Mouse (Mus musculus) embryonic facial prominence, embryonic 11.5 days (tissue): Measurements from ENCODE around the gene Nynrin. TPM values are rescaled to one million over a fixed set of nuclear protein-coding genes. Genes with fewer than 3 reads are reported as not detected.

Experiments used
- ATAC-seq: fragments of 200-750 bp; cut with Nextera tagmentation; replicated peaks from 2 replicates; pipeline ENCODE4 v1.8.0; 2017; ENCODE audit warnings: low read depth; ENCODE audit not compliant: insufficient number of reproducible peaks, low FRiP score, low TSS enrichment
- DNase-seq: peaks from one replicate; pipeline ENCODE4 v3.0.0-alpha.2; 2015; ENCODE audit warnings: low spot score
- H3K27ac ChIP-seq: fragments of 300-500 bp; sonication (generic); replicated peaks from 2 replicates; pipeline ENCODE4 v1.5.1; 2014; ENCODE audit warnings: mild to moderate bottlenecking, low read depth, low read length, control low read depth
- H3K27me3 ChIP-seq: fragments of 300-500 bp; sonication (generic); 2 replicates; pipeline ENCODE4 v1.6.1; 2014; ENCODE audit warnings: mild to moderate bottlenecking, low read length, moderate library complexity, mixed read lengths; ENCODE audit not compliant: control insufficient read depth, insufficient read depth
- H3K36me3 ChIP-seq: fragments of 300-500 bp; sonication (generic); replicated peaks from 2 replicates; pipeline ENCODE4 v1.6.1; 2014; ENCODE audit warnings: low read depth, mild to moderate bottlenecking, low read length, moderate library complexity, mixed read lengths; ENCODE audit not compliant: control insufficient read depth, insufficient read depth
- H3K4me1 ChIP-seq: fragments of 300-500 bp; sonication (generic); 2 replicates; pipeline ENCODE4 v1.6.1; 2014; ENCODE audit warnings: low read length, mixed read lengths; ENCODE audit not compliant: control insufficient read depth, insufficient read depth
- H3K4me2 ChIP-seq: fragments of 300-500 bp; sonication (generic); 2 replicates; pipeline ENCODE4 v1.6.1; 2014; ENCODE audit warnings: low read depth, mild to moderate bottlenecking, control low read depth, low read length, moderate library complexity
- H3K4me3 ChIP-seq: fragments of 300-500 bp; sonication (generic); 2 replicates; pipeline ENCODE4 v1.5.1; 2014; ENCODE audit warnings: low read depth, low read length, control low read depth
- H3K9ac ChIP-seq: fragments of 300-500 bp; sonication (generic); replicated peaks from 2 replicates; pipeline ENCODE4 v1.6.1; 2014; ENCODE audit warnings: mild to moderate bottlenecking, control low read depth, low read length
- H3K9me3 ChIP-seq: fragments of 300-500 bp; sonication (generic); replicated peaks from 2 replicates; pipeline ENCODE4 v1.6.1; 2016; ENCODE audit warnings: mild to moderate bottlenecking, low read length, inconsistent platforms, mixed read lengths; ENCODE audit not compliant: control insufficient read depth
- WGBS: fragments of 180-500 bp; shearing (Covaris S2); extraction: QIAGEN DNeasy Blood & Tissue Kit; methylation state at CpG from one replicate; pipeline ENCODE4 v1.1.7; 2014; 5-methylcytosine and 5-hydroxymethylcytosine counted together
- polyA plus RNA-seq: library from polyadenylated mRNA; unstranded; fragments of >200 nt; fragmentation: Nextera tagmentation; extraction: Ambion mirVana; gene quantifications from 2 replicates; pipeline ENCODE4 v1.2.1, GENCODE M21; 2014

The Nynrin gene
- polyA plus RNA-seq, 1 experiment from 2014 or later, result 13.6 TPM

GRCm38 (mm10) chr14:55850885-55851284 lies 2.9 kb upstream of the Nynrin start:
- H3K9ac ChIP-seq, result no peak overlapping the region
- ATAC-seq (no peak), DNase-seq (no peak)
- H3K9me3 ChIP-seq, result no peaks in the 10 kb centered on the region
- no peak overlapping the region for H3K27ac ChIP-seq
- no peaks in the 10 kb centered on the region for H3K36me3 ChIP-seq
- WGBS, result 68% methylated on average over 6 of the region's 6 CpGs
- peaks cover 7% of the 10 kb centered on the region for H3K4me1 ChIP-seq
- no peaks in the 10 kb centered on the region for H3K27me3 ChIP-seq
- H3K4me3 ChIP-seq, result no peak overlapping the region
- H3K4me2 ChIP-seq, result no peak overlapping the region

- DNase-seq, result peak; percentile 83
- Histone ChIP-seq H3K9ac (peak overlapping the region; percentile 83), H3K27me3 (no peaks in the 10 kb centered on the region), H3K4me3 (peak overlapping the region; percentile 67), H3K4me2 (peak overlapping the region; percentile 79), H3K4me1 (peaks cover 11% of the 10 kb centered on the region), H3K36me3 (no peaks in the 10 kb centered on the region), H3K9me3 (no peaks in the 10 kb centered on the region), H3K27ac (peak overlapping the region; percentile 95)
- 2% methylated on average over 11 of the region's 11 CpGs for WGBS
- peak; percentile 83 for ATAC-seq
Observed at GRCm38 (mm10) chr14:55852646-55853551, 911 bp upstream of the Nynrin start.

- peak overlapping the region; percentile 67 for H3K4me3 ChIP-seq
- 0% methylated on average over 9 of the region's 9 CpGs for WGBS
- H3K4me2 ChIP-seq, result peak overlapping the region; percentile 79
- H3K9ac ChIP-seq, result peak overlapping the region; percentile 83
- no peaks in the 10 kb centered on the region for H3K27me3 ChIP-seq
- ATAC-seq (0 out of 2 replicates have a peak, but pooled peaks have one; percentile 10), DNase-seq (no peak)
- peak overlapping the region; percentile 95 for H3K27ac ChIP-seq
- H3K9me3 ChIP-seq, result no peaks in the 10 kb centered on the region
- H3K36me3 ChIP-seq, result no peaks in the 10 kb centered on the region
- H3K4me1 ChIP-seq, result peaks cover 14% of the 10 kb centered on the region
Observed at GRCm38 (mm10) chr14:55854406-55855100, 743 bp downstream of the Nynrin start.

GRCm38 (mm10) chr14:55855101-55855561 lies 1.3 kb downstream of the Nynrin start:
- peak; percentile 84 for DNase-seq
- H3K9me3 ChIP-seq, result no peaks in the 10 kb centered on the region
- peaks cover 14% of the 10 kb centered on the region for H3K4me1 ChIP-seq
- 0% methylated on average over 4 of the region's 4 CpGs for WGBS
- H3K9ac ChIP-seq, result peak overlapping the region; percentile 83
- H3K27me3 ChIP-seq, result no peaks in the 10 kb centered on the region
- H3K4me3 ChIP-seq, result peak overlapping the region; percentile 67
- peak; percentile 11; the same call in 1 of the 2 replicates for ATAC-seq
- peak overlapping the region; percentile 79 for H3K4me2 ChIP-seq
- H3K36me3 ChIP-seq, result no peaks in the 10 kb centered on the region
- peak overlapping the region; percentile 95 for H3K27ac ChIP-seq

- Histone ChIP-seq H3K9me3 (no peaks in the 10 kb centered on the region), H3K4me1 (peaks cover 11% of the 10 kb centered on the region), H3K27ac (no peak overlapping the region), H3K36me3 (no peaks in the 10 kb centered on the region), H3K4me2 (peak overlapping the region; percentile 22), H3K9ac (no peak overlapping the region), H3K4me3 (no peak overlapping the region), H3K27me3 (no peaks in the 10 kb centered on the region)
- whole genome bisulfite sequencing, result 36% methylated on average over 4 of the region's 4 CpGs
- DNase-seq (no peak), ATAC-seq (no peak)
Observed at GRCm38 (mm10) chr14:55857588-55857987, 3.8 kb downstream of the Nynrin start.

- H3K4me1 ChIP-seq, result peaks cover 3% of the 10 kb centered on the region; the same call in 1 of the 2 replicates
- no peak overlapping the region for H3K9ac ChIP-seq
- H3K4me3 ChIP-seq, result no peak overlapping the region
- H3K9me3 ChIP-seq, result no peaks in the 10 kb centered on the region
- WGBS, result 67% methylated on average over 6 of the region's 6 CpGs
- DNase-seq (peak; percentile 25), ATAC-seq (no peak)
- peaks cover 9% of the 10 kb centered on the region for H3K36me3 ChIP-seq
- no peak overlapping the region for H3K27ac ChIP-seq
- H3K4me2 ChIP-seq, result no peak overlapping the region
- H3K27me3 ChIP-seq, result no peaks in the 10 kb centered on the region
Observed at GRCm38 (mm10) chr14:55862186-55862585, 8.4 kb downstream of the Nynrin start.

- ATAC-seq, result no peak
- peaks cover 9% of the 10 kb centered on the region for H3K36me3 ChIP-seq
- no peak overlapping the region for H3K27ac ChIP-seq
- H3K4me3 ChIP-seq, result no peak overlapping the region
- H3K9me3 ChIP-seq, result no peaks in the 10 kb centered on the region
- DNase-seq, result no peak
- peaks cover 3% of the 10 kb centered on the region; the same call in 1 of the 2 replicates for H3K4me1 ChIP-seq
- no peak overlapping the region for H3K9ac ChIP-seq
- WGBS, result 95% methylated on average over 10 of the region's 10 CpGs
- no peak overlapping the region for H3K4me2 ChIP-seq
- H3K27me3 ChIP-seq, result no peaks in the 10 kb centered on the region
Observed at GRCm38 (mm10) chr14:55862970-55863369, 9.2 kb downstream of the Nynrin start.
